Mouse (Mus musculus) cerebellum, adult 11 months (tissue): ENCODE results near the gene Usp3.

ENCODE experiments used
- DNase-seq: peaks from one replicate; pipeline ENCODE4 v3.0.0; 2022

Usp3 gene

GRCm38 (mm10) chr9:66561496-66561895, 31.4 kb downstream of the Usp3 start:
- DNase-seq, result no peak

- DNase-seq, result no peak
Observed at GRCm38 (mm10) chr9:66560728-66561127, 32.2 kb downstream of the Usp3 start.

DNA sequence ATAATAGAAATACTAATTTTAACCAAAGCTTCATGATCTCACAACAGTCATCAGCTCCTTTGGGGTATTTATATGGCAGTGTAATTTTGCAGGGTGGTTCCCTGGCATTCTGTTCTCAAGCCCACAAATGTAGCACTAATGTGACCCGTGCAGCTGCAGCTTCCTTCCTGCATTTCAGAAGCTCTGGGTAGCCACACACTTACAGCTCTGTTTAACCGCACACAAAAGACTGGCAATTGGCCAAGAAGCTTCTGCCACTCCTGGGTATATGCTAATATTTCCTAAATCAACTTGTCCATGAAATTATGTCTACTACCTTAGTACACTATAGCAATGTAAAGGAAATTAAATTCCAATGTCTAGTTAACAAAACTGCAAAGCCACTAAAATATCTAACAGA, 32.6 kb downstream of the Usp3 start:
- DNase-seq, result no peak

DNA sequence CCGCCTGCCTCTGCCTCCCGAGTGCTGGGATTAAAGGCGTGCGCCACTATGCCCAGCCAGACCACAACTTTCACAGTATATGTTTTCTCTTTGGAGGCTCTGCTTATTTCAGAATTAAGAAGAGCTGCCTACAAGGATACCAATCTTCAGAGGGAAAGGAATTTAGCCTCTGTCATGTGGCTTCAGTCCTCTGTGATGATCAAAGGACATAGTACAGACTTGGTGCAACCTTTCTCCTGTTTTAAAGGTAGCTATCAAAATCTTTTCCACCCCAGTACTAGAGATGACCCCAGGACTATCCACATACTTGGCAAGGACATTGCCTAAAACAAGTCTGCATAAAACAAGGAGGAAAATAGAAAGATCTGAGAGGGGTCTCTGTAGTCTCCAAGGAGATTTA, 34.0 kb downstream of the Usp3 start:
- DNase-seq, result no peak

GRCm38 (mm10) chr9:66542785-66543184, 50.2 kb downstream of the Usp3 start:
- no peak for DNase-seq

GRCm38 (mm10) chr9:66521595-66521994, 71.3 kb downstream of the Usp3 start:
- no peak for DNase-seq

DNA sequence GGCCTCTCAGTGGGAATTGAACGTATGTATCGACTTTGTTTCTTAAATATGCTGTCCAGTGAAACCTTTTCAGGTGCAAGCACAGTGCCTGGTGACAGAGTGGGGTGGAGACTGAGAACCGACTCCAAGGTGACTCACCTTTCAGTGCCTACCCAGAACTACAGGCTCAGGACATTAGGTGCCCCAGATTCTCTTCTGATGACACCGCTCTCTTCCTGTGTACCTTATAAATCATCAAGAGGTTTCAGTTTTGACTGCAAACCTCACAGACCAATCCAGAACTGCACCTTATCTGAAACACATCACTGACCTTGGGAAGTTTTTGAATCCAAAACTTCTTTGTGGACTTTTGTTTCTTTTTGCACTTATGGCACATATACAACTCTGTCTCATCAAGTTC, 72.6 kb downstream of the Usp3 start:
- no peak for DNase-seq

- no peak for DNase-seq
Observed at GRCm38 (mm10) chr9:66518901-66519300, 74.0 kb downstream of the Usp3 start.

DNA sequence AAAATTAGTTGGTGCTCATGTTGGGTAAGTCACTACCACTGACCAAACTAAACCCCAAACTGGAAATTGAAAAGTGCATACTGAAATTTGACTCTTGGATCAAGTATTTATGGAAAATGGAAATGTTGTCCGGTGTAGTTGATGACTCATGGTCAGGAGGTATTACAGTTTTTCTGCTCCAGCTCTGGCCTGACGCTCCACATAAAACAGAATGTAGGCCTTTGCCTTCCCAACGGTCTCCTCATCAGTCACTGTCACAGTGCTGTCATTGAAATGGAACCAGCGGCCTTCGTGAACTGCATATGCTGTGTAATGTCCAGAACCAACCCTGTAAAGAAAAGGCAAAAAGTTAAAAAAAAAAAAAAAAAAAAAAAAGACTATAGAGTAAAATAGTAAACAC, 74.7 kb downstream of the Usp3 start:
- DNase-seq, result no peak

GRCm38 (mm10) chr9:66517746-66518145, 75.2 kb downstream of the Usp3 start:
- DNase-seq, result no peak

GRCm38 (mm10) chr9:66516296-66516940, 76.5 kb downstream of the Usp3 start:
- DNase-seq, result peak; percentile 53

DNA sequence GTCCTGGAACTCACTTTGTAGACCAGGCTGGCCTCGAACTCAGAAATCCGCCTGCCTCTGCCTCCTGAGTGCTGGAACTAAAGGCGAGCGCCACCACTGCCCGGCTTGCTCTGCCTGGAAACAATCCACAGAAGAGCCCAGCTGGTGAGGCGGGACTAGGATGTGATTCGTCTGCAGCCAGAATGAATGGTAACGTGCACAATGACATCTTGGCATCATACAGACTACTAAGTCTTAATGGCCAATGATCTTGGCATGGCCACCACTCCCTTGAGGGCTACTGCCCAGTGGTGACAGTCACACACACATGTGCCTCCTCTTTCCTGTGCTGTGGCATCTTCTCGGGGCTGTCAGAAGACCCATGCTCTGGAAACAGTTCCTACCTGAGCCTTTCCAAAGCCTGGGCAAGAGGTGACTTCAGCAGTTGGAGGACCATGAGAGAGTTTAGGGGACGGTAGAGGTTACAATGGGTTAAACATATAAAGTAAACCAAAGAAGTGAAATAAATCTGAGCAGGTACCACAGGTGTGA, 77.2 kb downstream of the Usp3 start:
- no peak for DNase-seq

DNA sequence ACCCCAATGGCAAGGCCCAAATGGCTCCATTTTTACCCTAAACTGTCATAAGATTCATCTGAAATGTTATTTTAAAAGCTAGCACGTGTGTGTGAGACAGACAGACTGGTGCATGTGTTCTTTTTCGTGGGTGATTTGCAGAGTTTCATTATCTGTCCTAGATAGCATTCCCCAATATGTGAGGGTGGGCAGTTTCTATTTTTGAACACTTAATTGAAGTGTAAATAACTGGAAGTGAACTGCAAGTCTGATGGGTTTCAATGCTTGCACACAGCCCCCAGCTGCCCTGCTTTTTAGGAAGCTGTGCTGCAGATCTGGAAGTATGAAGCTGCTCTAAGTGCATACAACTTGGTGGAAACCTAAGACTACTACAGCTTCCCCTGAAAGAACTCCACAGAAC, 77.8 kb downstream of the Usp3 start:
- no peak for DNase-seq

DNA sequence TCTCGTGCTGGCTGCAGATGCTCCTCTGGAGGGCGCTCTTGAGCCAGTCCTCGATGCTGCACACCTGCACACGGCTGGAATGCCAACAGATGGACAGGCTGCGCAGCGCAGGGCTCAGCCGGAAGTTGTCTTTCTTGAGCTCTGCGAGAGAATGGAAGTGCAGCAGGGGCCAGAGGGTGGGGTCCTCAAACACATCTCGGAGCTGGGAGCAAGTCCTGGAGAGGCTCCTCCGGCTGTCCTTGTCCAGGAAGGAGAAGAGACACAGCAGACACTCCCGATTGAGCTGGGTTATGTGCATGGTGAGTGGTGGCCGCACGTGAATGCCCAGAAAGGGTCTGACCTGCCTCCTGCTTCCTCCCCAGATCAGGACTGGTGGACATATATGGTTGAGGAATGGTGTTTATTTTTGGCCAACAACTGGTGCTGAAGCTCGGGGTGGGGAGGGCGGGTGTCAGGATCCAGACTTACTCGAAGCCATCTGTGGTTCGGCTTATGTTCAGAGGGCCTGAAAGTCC, 78.6 kb downstream of the Usp3 start, which contains the start of gene Fbxl22:
Fbxl22 (minus strand) TSS at position 338 of the 515 bp plus-strand sequence.
- DNase-seq, result peak; percentile 66

- no peak for DNase-seq
Observed at GRCm38 (mm10) chr9:66513661-66514255, 79.2 kb downstream of the Usp3 start.

GRCm38 (mm10) chr9:66513150-66513549, 79.8 kb downstream of the Usp3 start:
- DNase-seq, result peak; percentile 28

DNA sequence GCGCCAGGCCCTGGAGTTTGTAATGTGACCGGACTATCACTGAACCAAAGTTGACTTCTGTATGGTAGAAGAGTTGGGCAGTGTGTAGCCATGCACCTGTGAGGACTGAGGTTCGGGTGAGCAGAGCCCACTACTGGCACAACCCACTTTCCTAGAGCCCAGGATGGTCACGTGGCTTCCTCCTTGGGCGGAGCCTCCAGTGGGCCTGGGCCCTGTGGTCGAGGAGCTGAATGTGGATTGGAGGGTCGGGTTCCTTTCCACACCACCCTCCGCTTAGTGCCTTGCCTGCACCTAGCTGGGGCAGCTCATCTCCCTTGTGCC, 80.6 kb downstream of the Usp3 start:
- peak; percentile 72 for DNase-seq

- DNase-seq, result peak; percentile 95
Observed at GRCm38 (mm10) chr9:66511580-66512350, 81.2 kb downstream of the Usp3 start.

DNA sequence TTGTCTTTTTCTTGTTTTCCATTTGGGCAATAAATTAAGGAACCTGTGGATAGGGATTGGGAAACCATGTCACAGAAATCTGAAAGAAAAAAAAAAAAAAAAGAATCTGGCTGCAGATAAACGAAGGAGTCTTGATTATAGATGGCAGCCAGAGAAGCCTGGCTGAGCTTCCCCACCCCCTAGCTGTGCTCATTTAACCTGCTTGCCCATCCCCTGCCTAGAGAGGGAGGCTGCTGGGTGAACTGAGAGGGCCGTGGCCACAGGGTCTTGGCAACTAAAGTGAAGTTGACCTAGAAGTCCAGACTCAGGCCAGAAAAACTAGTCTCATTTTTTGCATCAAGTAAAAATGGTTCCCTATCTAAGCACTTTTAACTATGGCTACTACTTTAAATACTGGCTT, 82.0 kb downstream of the Usp3 start:
- peak; percentile 44 for DNase-seq

DNA sequence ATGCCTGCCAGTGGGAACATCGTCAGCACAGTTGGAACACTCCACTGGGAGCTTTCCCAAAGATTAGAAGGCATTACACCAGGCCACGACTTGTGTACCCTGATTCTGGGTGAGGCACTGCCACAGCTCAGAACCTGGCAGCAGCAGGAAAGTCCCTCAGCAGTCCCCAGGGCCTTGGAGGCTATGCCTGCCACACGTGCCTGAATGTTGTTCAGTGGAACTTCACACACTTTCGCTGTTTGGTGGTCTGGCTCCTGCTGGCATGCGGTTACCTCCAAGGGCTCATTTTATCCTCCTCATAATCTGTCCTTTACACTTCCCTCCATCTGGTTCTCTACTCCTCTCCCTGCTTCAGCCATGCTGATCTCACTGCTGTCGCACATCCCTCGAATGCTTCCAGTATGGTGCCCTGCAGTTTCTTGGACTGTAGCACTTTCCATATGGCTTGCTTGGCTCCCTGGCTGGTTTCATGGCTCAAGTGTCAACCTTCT, 82.5 kb downstream of the Usp3 start:
- peak; percentile 66 for DNase-seq

DNA sequence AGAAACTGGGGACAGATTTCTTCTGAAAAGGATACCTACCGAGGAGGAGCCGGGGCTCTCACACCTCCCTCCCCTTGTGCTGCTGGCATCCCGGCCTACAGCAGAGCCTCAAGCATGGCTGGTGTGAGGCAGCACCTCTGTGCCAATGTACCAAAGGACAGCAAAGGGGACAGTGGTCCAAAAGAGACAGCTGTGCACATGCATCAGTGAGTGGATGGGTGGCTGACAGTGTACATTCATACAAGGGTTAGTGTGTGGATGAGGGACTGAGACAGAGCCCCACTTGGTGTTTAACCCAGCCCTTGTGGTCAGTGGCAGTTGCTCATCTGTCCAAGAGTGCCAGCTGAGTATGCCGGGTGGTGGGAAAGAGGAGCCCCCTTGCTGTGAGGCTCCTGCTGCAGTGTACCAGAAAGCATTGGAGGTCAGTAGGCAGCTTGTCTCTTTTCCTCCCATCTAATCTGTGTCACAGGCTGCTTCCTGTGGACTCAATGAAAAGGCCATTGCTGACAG, 84.0 kb downstream of the Usp3 start:
- no peak for DNase-seq

DNA sequence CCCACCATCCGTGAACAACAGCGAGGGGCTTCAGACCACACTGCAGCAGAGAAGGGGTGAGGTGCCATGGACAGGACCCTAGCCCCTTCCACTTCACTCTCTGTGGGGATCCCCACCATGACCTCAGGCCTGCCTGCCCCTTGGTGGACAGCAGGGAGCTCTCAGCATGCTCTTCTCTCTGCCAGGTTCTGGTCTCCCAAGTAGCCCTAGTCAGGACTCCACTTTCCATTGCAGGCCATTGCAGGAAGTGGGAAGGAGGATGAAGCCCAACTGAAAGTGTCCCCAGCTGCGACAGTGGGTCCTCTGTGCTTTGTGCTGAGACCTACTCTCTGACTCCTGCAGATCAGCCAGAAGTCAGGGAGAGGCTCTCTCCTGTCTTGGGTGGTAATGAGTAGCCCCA, 85.3 kb downstream of the Usp3 start:
- no peak for DNase-seq

GRCm38 (mm10) chr9:66506424-66506823, 86.5 kb downstream of the Usp3 start:
- no peak for DNase-seq
